ENCODE assay signal across 7 mouse cellular contexts in genomic region chr14:76882711-76883171, GRCm38 (mm10).
DNase-seq lines count a peak whose midpoint lies in the region; ATAC-seq and TF ChIP-seq lines count a peak whose summit lies in the region.

No protein-coding gene starts in this region.

- no peak for TF ChIP-seq EP300 in stomach, postnatal 0 days (optimal IDR thresholded peaks at IDR 0.05)

- no peak overlapping the region for H3K4me3 ChIP-seq in midbrain, embryonic 11.5 days (ENCODE audit: low read depth, low read length)
- no peak overlapping the region for H3K4me3 ChIP-seq in stomach, postnatal 0 days (ENCODE audit: low read depth, low read length)

- WGBS in midbrain, embryonic 11.5 days = 15% methylated on average over 5 of the region's 5 CpGs
- 12% methylated on average over 5 of the region's 5 CpGs for WGBS in stomach, postnatal 0 days

- H3K4me1 ChIP-seq in midbrain, embryonic 11.5 days (ENCODE audit: control insufficient read depth, insufficient read depth, low read length) = peaks cover 14% of the 10 kb centered on the region
- H3K4me1 ChIP-seq in stomach, postnatal 0 days (replicated peaks; ENCODE audit: control insufficient read depth, insufficient read depth) = no peaks in the 10 kb centered on the region

- H3K27me3 ChIP-seq in midbrain, embryonic 11.5 days (ENCODE audit: control insufficient read depth, insufficient read depth, low read length) = peaks cover 6% of the 10 kb centered on the region; the same call in 1 of the 2 replicates
- no peaks in the 10 kb centered on the region for H3K27me3 ChIP-seq in stomach, postnatal 0 days (ENCODE audit: control insufficient read depth, insufficient read depth, low read length)

- H3K9ac ChIP-seq in midbrain, embryonic 11.5 days (ENCODE audit: low read length) = no peak overlapping the region
- H3K9ac ChIP-seq in stomach, postnatal 0 days (ENCODE audit: low read length) = no peak overlapping the region

- peak overlapping the region; percentile 47; the same call in 1 of the 2 replicates for H3K27ac ChIP-seq in midbrain, embryonic 11.5 days (ENCODE audit: low read depth, low read length)
- H3K27ac ChIP-seq in stomach, postnatal 0 days (replicated peaks) = no peak overlapping the region

- no peak for TF ChIP-seq CTCF in stomach, postnatal 0 days (IDR thresholded peaks at IDR 0.05; ENCODE audit: low read depth)

- ATAC-seq in hematopoietic stem cell, adult 5-6 weeks (replicated peaks in 1 of 2; ENCODE audit: insufficient read depth in 1 of 2, low FRiP score in 2 of 2, low TSS enrichment in 1 of 2, low read depth in 1 of 2, poor library complexity in 2 of 2, severe bottlenecking in 2 of 2) = peak; percentile 22 to 36; a peak in 2 of 4 replicates
- ATAC-seq in midbrain, embryonic 11.5 days (ENCODE audit: low FRiP score) = peak; percentile 91
- peak; percentile 56; the same call in 1 of the 2 replicates for ATAC-seq in stomach, postnatal 0 days (ENCODE audit: low FRiP score, low TSS enrichment)

- peak overlapping the region; percentile 3; the same call in 1 of the 2 replicates for H3K4me2 ChIP-seq in midbrain, embryonic 11.5 days
- no peak overlapping the region for H3K4me2 ChIP-seq in stomach, postnatal 0 days (replicated peaks; ENCODE audit: low read depth)

- no peaks in the 10 kb centered on the region for H3K9me3 ChIP-seq in midbrain, embryonic 11.5 days (ENCODE audit: control insufficient read depth, low read length)
- no peaks in the 10 kb centered on the region for H3K9me3 ChIP-seq in stomach, postnatal 0 days (ENCODE audit: control insufficient read depth, low read length)

- no peaks in the 10 kb centered on the region for H3K36me3 ChIP-seq in midbrain, embryonic 11.5 days (ENCODE audit: control insufficient read depth, insufficient read depth, low read length)
- no peaks in the 10 kb centered on the region for H3K36me3 ChIP-seq in stomach, postnatal 0 days (ENCODE audit: control insufficient read depth, insufficient read depth, low read length)

- DNase-seq in adrenal gland, adult 2 months = peak; percentile 60
- DNase-seq in cerebellum, adult 9-11 months = peak; percentile 70
- peak; percentile 86 for DNase-seq in forelimb bud, embryonic 11.5 days (ENCODE audit: low read depth, low spot score)
- peak; percentile 46 to 53 for DNase-seq in layer of hippocampus, postnatal 14 days (ENCODE audit: low spot score in 2 of 2)
- peak; percentile 94 for DNase-seq in midbrain, embryonic 11.5 days (ENCODE audit: low spot score, missing footprints)
- peak; percentile 46 for DNase-seq in stomach, postnatal 0 days (ENCODE audit: low spot score)

Comparison
In these comparisons a context has a peak if more than half of its experiments do, and no peak if none do; other contexts are left out.
1. ATAC-seq: peak in every context shown above with its lines; median percentile 91 in midbrain, embryonic 11.5 days; 56 in stomach, postnatal 0 days; 29 in hematopoietic stem cell, adult 5-6 weeks.